Mouse (Mus musculus) midbrain, embryonic 10.5 days (tissue): Measurements from ENCODE around the gene Midn. TPM values are rescaled to one million over a fixed set of nuclear protein-coding genes. Genes with fewer than 3 reads are reported as not detected.

Experiments used
- DNase-seq: peaks from one replicate; pipeline ENCODE4 v3.0.0-alpha.2; 2017; ENCODE audit warnings: low spot score
- H3K27ac ChIP-seq: fragments of 300-500 bp; sonication (generic); replicated peaks from 2 replicates; pipeline ENCODE4 v1.5.1; 2016; ENCODE audit warnings: mild to moderate bottlenecking
- H3K27me3 ChIP-seq: fragments of 300-500 bp; sonication (generic); 2 replicates; pipeline ENCODE4 v1.6.1; 2016; ENCODE audit warnings: low read depth, mild to moderate bottlenecking; ENCODE audit not compliant: poor library complexity, severe bottlenecking
- H3K36me3 ChIP-seq: fragments of 300-500 bp; sonication (generic); 2 replicates; pipeline ENCODE4 v1.6.1; 2016; ENCODE audit warnings: mild to moderate bottlenecking, moderate library complexity
- H3K4me1 ChIP-seq: fragments of 300-500 bp; sonication (generic); 2 replicates; pipeline ENCODE4 v1.6.1; 2016
- H3K4me3 ChIP-seq: fragments of 300-500 bp; sonication (generic); 2 replicates; pipeline ENCODE4 v1.5.1; 2016; ENCODE audit warnings: mild to moderate bottlenecking, moderate library complexity
- H3K9me3 ChIP-seq: fragments of 300-500 bp; sonication (generic); replicated peaks from 2 replicates; pipeline ENCODE4 v1.6.1; 2016; ENCODE audit warnings: mild to moderate bottlenecking
- WGBS: fragments of 180-500 bp; shearing (Covaris S2); methylation state at CpG from one replicate; pipeline ENCODE4 v1.1.7; 2016; 5-methylcytosine and 5-hydroxymethylcytosine counted together
- polyA plus RNA-seq: library from polyadenylated mRNA; unstranded; fragments of >200 nt; fragmentation: Nextera tagmentation; extraction: Ambion mirVana; gene quantifications from 2 replicates; pipeline ENCODE4 v1.2.1, GENCODE M21; 2016

The Midn gene
- polyA plus RNA-seq, 1 experiment from 2014 or later = 17.8 TPM

GRCm38 (mm10) chr10:80131952-80132350, 16.1 kb upstream of the Midn start:
- no peaks in the 10 kb centered on the region for H3K9me3 ChIP-seq
- H3K27ac ChIP-seq = peak overlapping the region; percentile 66

GRCm38 (mm10) chr10:80133226-80133849, 14.7 kb upstream of the Midn start:
- 80% methylated on average over 8 of the region's 8 CpGs for WGBS
- H3K27ac ChIP-seq = no peak overlapping the region
- DNase-seq = no peak
- H3K36me3 ChIP-seq = peaks cover 86% of the 10 kb centered on the region
- no peaks in the 10 kb centered on the region for H3K9me3 ChIP-seq
- peaks cover 87% of the 10 kb centered on the region for H3K27me3 ChIP-seq
- peaks cover 48% of the 10 kb centered on the region for H3K4me1 ChIP-seq
- H3K4me3 ChIP-seq = peak overlapping the region; percentile 41; the same call in 1 of the 2 replicates

More at GRCm38 (mm10) chr10:80131952-80132350, 16.1 kb upstream of the Midn start:
- H3K36me3 ChIP-seq = peaks cover 99% of the 10 kb centered on the region
- H3K4me3 ChIP-seq = peak overlapping the region; percentile 41
- 23% methylated on average over 27 of the region's 27 CpGs for WGBS
- H3K27me3 ChIP-seq = peaks cover 74% of the 10 kb centered on the region
- H3K4me1 ChIP-seq = peaks cover 34% of the 10 kb centered on the region
- peak; percentile 59 for DNase-seq

- peaks cover 59% of the 10 kb centered on the region for H3K4me1 ChIP-seq
- H3K4me3 ChIP-seq = no peak overlapping the region
- H3K27me3 ChIP-seq = peaks cover 90% of the 10 kb centered on the region
- H3K36me3 ChIP-seq = peaks cover 75% of the 10 kb centered on the region
- H3K9me3 ChIP-seq = no peaks in the 10 kb centered on the region
- no peak for DNase-seq
- H3K27ac ChIP-seq = no peak overlapping the region
- WGBS = 92% methylated on average over 9 of the region's 9 CpGs
Measured at GRCm38 (mm10) chr10:80134421-80134820, 13.7 kb upstream of the Midn start.

GRCm38 (mm10) chr10:80135161-80135560, 12.9 kb upstream of the Midn start:
- Histone ChIP-seq H3K27me3 (peaks cover 91% of the 10 kb centered on the region), H3K4me1 (peaks cover 60% of the 10 kb centered on the region), H3K9me3 (no peaks in the 10 kb centered on the region), H3K36me3 (peaks cover 67% of the 10 kb centered on the region), H3K27ac (no peak overlapping the region), H3K4me3 (peak overlapping the region; percentile 22; the same call in 1 of the 2 replicates)
- DNase-seq = no peak
- 87% methylated on average over 10 of the region's 10 CpGs for WGBS

- Histone ChIP-seq H3K9me3 (no peaks in the 10 kb centered on the region), H3K27ac (no peak overlapping the region), H3K36me3 (peaks cover 63% of the 10 kb centered on the region), H3K4me3 (0 out of 2 replicates have a peak overlapping the region, but pooled peaks have one; percentile 22), H3K27me3 (peaks cover 91% of the 10 kb centered on the region), H3K4me1 (peaks cover 64% of the 10 kb centered on the region)
- 92% methylated on average over 1 of the region's 1 CpGs for WGBS
- DNase-seq = no peak
Measured at GRCm38 (mm10) chr10:80135641-80136040, 12.4 kb upstream of the Midn start.

- H3K27ac ChIP-seq = peak overlapping the region; percentile 92
- peaks cover 55% of the 10 kb centered on the region for H3K36me3 ChIP-seq
- H3K4me1 ChIP-seq = peaks cover 65% of the 10 kb centered on the region
- H3K4me3 ChIP-seq = peak overlapping the region; percentile 87
- 16% methylated on average over 44 of the region's 49 CpGs for WGBS
- H3K9me3 ChIP-seq = no peaks in the 10 kb centered on the region
- DNase-seq = no peak
- peaks cover 86% of the 10 kb centered on the region for H3K27me3 ChIP-seq
Measured at GRCm38 (mm10) chr10:80136179-80136951, 11.7 kb upstream of the Midn start.

- no peaks in the 10 kb centered on the region for H3K9me3 ChIP-seq
- peak overlapping the region; percentile 92 for H3K27ac ChIP-seq
- 5% methylated on average over 29 of the region's 29 CpGs for WGBS
- DNase-seq = no peak
- peaks cover 65% of the 10 kb centered on the region for H3K4me1 ChIP-seq
- H3K4me3 ChIP-seq = peak overlapping the region; percentile 87
- peaks cover 80% of the 10 kb centered on the region for H3K27me3 ChIP-seq
- H3K36me3 ChIP-seq = peaks cover 48% of the 10 kb centered on the region
Measured at GRCm38 (mm10) chr10:80136952-80137625, 11.0 kb upstream of the Midn start.

- Histone ChIP-seq H3K4me3 (peak overlapping the region; percentile 87), H3K4me1 (peaks cover 65% of the 10 kb centered on the region), H3K27me3 (peaks cover 72% of the 10 kb centered on the region), H3K9me3 (no peaks in the 10 kb centered on the region), H3K27ac (peak overlapping the region; percentile 92), H3K36me3 (peaks cover 40% of the 10 kb centered on the region)
- DNase-seq = peak; percentile 63
- whole genome bisulfite sequencing = 4% methylated on average over 33 of the region's 33 CpGs
Measured at GRCm38 (mm10) chr10:80137626-80138552, 10.2 kb upstream of the Midn start.

GRCm38 (mm10) chr10:80138553-80139438, 9.3 kb upstream of the Midn start, which contains the start of gene Atp5d:
Gene Atp5d (plus strand): TSS chr10:80138632.
- Histone ChIP-seq H3K4me1 (peaks cover 72% of the 10 kb centered on the region), H3K4me3 (peak within 1 kb of the TSS; percentile 87), H3K27me3 (peaks cover 63% of the 10 kb centered on the region), H3K9me3 (no peaks in the 10 kb centered on the region), H3K36me3 (peaks cover 37% of the 10 kb centered on the region), H3K27ac (peak within 1 kb of the TSS; percentile 92)
- under 1% methylated on average over 93 of the region's 94 CpGs for WGBS
- peak; percentile 62 for DNase-seq

- H3K4me1 ChIP-seq = peaks cover 78% of the 10 kb centered on the region
- peak overlapping the region; percentile 92 for H3K27ac ChIP-seq
- WGBS = 1% methylated on average over 10 of the region's 10 CpGs
- no peak for DNase-seq
- peaks cover 57% of the 10 kb centered on the region for H3K27me3 ChIP-seq
- no peaks in the 10 kb centered on the region for H3K9me3 ChIP-seq
- H3K4me3 ChIP-seq = peak overlapping the region; percentile 87
- H3K36me3 ChIP-seq = peaks cover 37% of the 10 kb centered on the region
Measured at GRCm38 (mm10) chr10:80139439-80139775, 8.7 kb upstream of the Midn start.

- no peak for DNase-seq
- H3K27me3 ChIP-seq = peaks cover 49% of the 10 kb centered on the region
- no peak overlapping the region for H3K27ac ChIP-seq
- peaks cover 37% of the 10 kb centered on the region for H3K36me3 ChIP-seq
- H3K4me1 ChIP-seq = peaks cover 86% of the 10 kb centered on the region
- peak overlapping the region; percentile 87 for H3K4me3 ChIP-seq
- no peaks in the 10 kb centered on the region for H3K9me3 ChIP-seq
- 77% methylated on average over 11 of the region's 11 CpGs for WGBS
Measured at GRCm38 (mm10) chr10:80139975-80140665, 8.0 kb upstream of the Midn start.
